Mouse (Mus musculus): ENCODE data around the gene Hepacam2. TPM values are rescaled to one million over a fixed set of nuclear protein-coding genes. Genes with fewer than 3 reads are reported as not detected.

The Hepacam2 gene
- 3.5 TPM for polyA plus RNA-seq (2014; fragmentation: Illumina TruSeq; extraction: RNeasy Lipid Tissue Mini Kit (QIAGEN cat#74804); ENCODE audit: low read depth, low replicate concordance)

DNA sequence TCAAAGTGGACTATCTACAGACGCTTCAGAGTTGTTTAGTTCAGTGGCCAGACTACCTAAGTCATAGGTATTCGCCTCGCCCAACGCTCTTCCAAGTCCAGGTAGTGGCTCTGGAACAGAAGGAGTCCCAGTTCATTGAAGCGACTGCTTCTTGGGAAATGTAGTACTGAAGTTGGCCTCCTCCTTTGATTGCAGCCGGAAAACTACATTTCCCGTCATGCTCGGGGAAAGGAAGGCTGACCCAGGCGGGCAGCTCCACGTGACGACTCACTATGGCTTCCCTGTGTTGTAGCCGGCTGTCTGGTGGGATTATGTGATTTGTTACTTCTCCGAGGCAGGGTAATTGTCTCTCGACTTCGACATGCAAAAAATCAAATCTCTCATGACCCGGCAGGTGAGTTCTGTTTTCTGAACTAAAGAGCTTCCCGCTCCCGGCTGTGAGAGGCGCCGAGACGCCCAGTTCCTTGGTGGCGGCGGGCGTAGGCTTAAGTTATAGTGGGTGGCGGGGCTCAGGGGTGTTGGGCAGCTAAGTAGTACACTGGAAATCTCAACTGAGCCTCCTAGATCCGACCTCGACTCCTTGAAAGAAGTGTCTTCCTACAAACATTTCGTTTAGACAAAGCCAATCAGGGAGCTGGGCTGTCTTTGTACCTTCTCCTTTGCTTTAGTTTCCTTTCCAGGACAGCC is at the start of gene Hepacam2, which contains the start of gene Vps50:
Hepacam2 (minus strand) TSS at position 137 of the 687 bp plus-strand sequence.
Vps50 (plus strand) TSS at position 221 of the 687 bp plus-strand sequence.

Other genes starting within 250 kb of the Hepacam2 start
- gene Samd9l, start 98.7 kb downstream of the Hepacam2 start, polyA plus RNA-seq (2014; fragmentation: Illumina TruSeq; extraction: RNeasy Lipid Tissue Mini Kit (QIAGEN cat#74804); ENCODE audit: low read depth, low replicate concordance) = 20.3 TPM
- gene Vps50, start 84 bp upstream of the Hepacam2 start, polyA plus RNA-seq (2014; fragmentation: Illumina TruSeq; extraction: RNeasy Lipid Tissue Mini Kit (QIAGEN cat#74804); ENCODE audit: low read depth, low replicate concordance) = 22.5 TPM

Data from adipose tissue, adult 10 weeks (tissue).